Mouse (Mus musculus) cerebellum, adult 2 months (tissue): ENCODE results near the gene Lix1l.

Experiments used
- CTCF ChIP-seq: fragments of 200-500 bp; IDR thresholded peaks from 2 replicates; pipeline ENCODE4 v1.5.1; 2011; ENCODE audit warnings: low read depth, mild to moderate bottlenecking, control low read depth, low read length, moderate library complexity, borderline replicate concordance; ENCODE audit not compliant: insufficient read depth
- POLR2A ChIP-seq: fragments of 200-500 bp; IDR thresholded peaks from 2 replicates; pipeline ENCODE4 v1.6.1; 2011; ENCODE audit warnings: low read length, control low read depth, borderline replicate concordance; ENCODE audit not compliant: insufficient read depth

DNA sequence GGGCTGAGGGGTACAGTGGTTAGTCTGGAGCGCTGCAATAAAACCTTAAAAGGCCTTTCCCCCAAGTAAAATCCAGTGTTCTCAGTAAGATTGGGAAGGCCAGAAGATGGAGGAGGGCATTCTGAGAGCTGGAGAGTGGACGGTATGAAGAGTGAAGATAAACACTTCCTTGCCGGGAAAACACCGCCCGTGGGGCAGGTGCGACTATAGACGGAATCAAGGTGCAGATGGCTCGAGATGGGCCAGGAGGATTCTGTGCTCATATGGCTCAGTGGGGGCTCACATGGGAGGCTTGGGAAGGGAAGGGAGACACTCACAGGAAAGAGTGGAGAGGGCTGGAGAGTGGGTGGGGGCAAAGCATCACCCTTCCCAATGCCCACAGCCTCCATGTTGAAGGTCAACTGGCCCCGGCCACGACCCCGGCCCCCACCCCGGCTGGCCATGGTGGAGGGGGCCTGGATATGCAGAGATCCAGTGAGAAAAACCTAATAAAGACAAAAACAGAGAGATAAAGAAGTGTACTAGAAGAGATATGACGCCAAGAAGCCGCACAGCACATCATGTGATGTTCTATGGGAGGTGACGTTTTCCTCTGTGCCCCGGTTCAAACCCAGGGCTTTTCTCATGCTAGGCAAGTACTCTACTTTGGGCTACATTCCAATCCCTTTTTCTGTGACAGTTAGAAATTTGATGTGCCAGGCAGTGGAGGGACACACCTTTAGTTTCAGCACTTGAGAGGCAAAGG lies 19.0 kb upstream of the Lix1l start:
- TF ChIP-seq POLR2A: no peak
- TF ChIP-seq CTCF: no peak
